Mouse (Mus musculus): Measurements from ENCODE around the gene Rora. TPM values are rescaled to one million over a fixed set of nuclear protein-coding genes. Genes with fewer than 3 reads are reported as not detected.

Gene Rora
- polyA plus RNA-seq, 1 experiment from 2014 or later = 23.2 TPM

GRCm38 (mm10) chr9:69258506-69258905, 604.9 kb downstream of the Rora start:
- Histone ChIP-seq H3K27ac (ENCODE audit: low read depth, low read length) (no peak overlapping the region), H3K4me2 (ENCODE audit: low read depth, low read length) (no peak overlapping the region), H3K4me3 (ENCODE audit: low read depth, low read length) (no peak overlapping the region), H3K9ac (replicated peaks; ENCODE audit: low read depth, low read length) (no peak overlapping the region), H3K36me3 (ENCODE audit: control insufficient read depth, insufficient read depth, low read length) (no peaks in the 10 kb centered on the region), H3K9me3 (ENCODE audit: control insufficient read depth, low read length) (no peaks in the 10 kb centered on the region), H3K27me3 (ENCODE audit: control insufficient read depth, insufficient read depth, low read length) (no peaks in the 10 kb centered on the region), H3K4me1 (ENCODE audit: control insufficient read depth, insufficient read depth, low read length) (no peaks in the 10 kb centered on the region)
- 63% methylated on average over 5 of the region's 5 CpGs for WGBS
- ATAC-seq (ENCODE audit: low read depth) = no peak

DNA sequence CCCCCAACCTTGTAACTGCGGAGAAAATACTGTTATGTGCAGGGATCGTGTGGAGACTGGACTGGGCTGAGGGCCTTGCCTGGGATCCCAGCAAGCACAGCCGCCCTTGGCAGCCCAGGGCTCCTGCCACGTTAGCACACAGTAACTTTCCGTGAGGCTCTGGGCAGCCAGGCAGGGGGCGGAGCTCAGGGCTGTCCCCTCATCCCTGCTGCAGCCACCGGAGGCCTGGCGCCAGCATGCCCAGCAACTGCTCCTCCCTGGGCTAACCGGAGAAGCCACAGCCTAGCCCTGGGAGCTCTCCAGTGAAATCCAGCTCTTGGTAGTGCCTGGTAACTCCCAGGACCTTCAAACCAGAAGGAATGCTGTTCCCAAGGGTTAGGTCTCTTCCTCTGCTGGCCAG, 605.8 kb downstream of the Rora start:
- Histone ChIP-seq H3K4me1 (ENCODE audit: control insufficient read depth, insufficient read depth, low read length) (no peaks in the 10 kb centered on the region), H3K27me3 (ENCODE audit: control insufficient read depth, insufficient read depth, low read length) (no peaks in the 10 kb centered on the region), H3K27ac (ENCODE audit: low read depth, low read length) (no peak overlapping the region), H3K9me3 (ENCODE audit: control insufficient read depth, low read length) (no peaks in the 10 kb centered on the region), H3K4me3 (ENCODE audit: low read depth, low read length) (no peak overlapping the region), H3K36me3 (ENCODE audit: control insufficient read depth, insufficient read depth, low read length) (no peaks in the 10 kb centered on the region), H3K4me2 (ENCODE audit: low read depth, low read length) (no peak overlapping the region), H3K9ac (replicated peaks; ENCODE audit: low read depth, low read length) (0 out of 2 replicates have a peak overlapping the region, but pooled peaks have one; percentile 21)
- peak; percentile 54; the same call in 1 of the 2 replicates for ATAC-seq (ENCODE audit: low read depth)
- WGBS = 10% methylated on average over 9 of the region's 9 CpGs

- Histone ChIP-seq H3K27ac (ENCODE audit: low read depth, low read length) (no peak overlapping the region), H3K27me3 (ENCODE audit: control insufficient read depth, insufficient read depth, low read length) (no peaks in the 10 kb centered on the region), H3K36me3 (ENCODE audit: control insufficient read depth, insufficient read depth, low read length) (no peaks in the 10 kb centered on the region), H3K9ac (replicated peaks; ENCODE audit: low read depth, low read length) (no peak overlapping the region), H3K4me3 (ENCODE audit: low read depth, low read length) (no peak overlapping the region), H3K9me3 (ENCODE audit: control insufficient read depth, low read length) (no peaks in the 10 kb centered on the region), H3K4me2 (ENCODE audit: low read depth, low read length) (no peak overlapping the region), H3K4me1 (ENCODE audit: control insufficient read depth, insufficient read depth, low read length) (no peaks in the 10 kb centered on the region)
- no peak for ATAC-seq (ENCODE audit: low read depth)
- 80% methylated on average over 7 of the region's 7 CpGs for WGBS
Measured at GRCm38 (mm10) chr9:69265151-69265550, 611.6 kb downstream of the Rora start.

- no peaks in the 10 kb centered on the region for H3K36me3 ChIP-seq (ENCODE audit: control insufficient read depth, insufficient read depth, low read length)
- H3K4me3 ChIP-seq (ENCODE audit: low read depth, low read length) = no peak overlapping the region
- H3K9ac ChIP-seq (replicated peaks; ENCODE audit: low read depth, low read length) = no peak overlapping the region
- no peaks in the 10 kb centered on the region for H3K9me3 ChIP-seq (ENCODE audit: control insufficient read depth, low read length)
- WGBS = 62% methylated on average over 8 of the region's 8 CpGs
- no peak for ATAC-seq (ENCODE audit: low read depth)
- no peak overlapping the region for H3K27ac ChIP-seq (ENCODE audit: low read depth, low read length)
- H3K27me3 ChIP-seq (ENCODE audit: control insufficient read depth, insufficient read depth, low read length) = no peaks in the 10 kb centered on the region
- H3K4me1 ChIP-seq (ENCODE audit: control insufficient read depth, insufficient read depth, low read length) = no peaks in the 10 kb centered on the region
- no peak overlapping the region for H3K4me2 ChIP-seq (ENCODE audit: low read depth, low read length)
Measured at GRCm38 (mm10) chr9:69270374-69270773, 616.8 kb downstream of the Rora start.

DNA sequence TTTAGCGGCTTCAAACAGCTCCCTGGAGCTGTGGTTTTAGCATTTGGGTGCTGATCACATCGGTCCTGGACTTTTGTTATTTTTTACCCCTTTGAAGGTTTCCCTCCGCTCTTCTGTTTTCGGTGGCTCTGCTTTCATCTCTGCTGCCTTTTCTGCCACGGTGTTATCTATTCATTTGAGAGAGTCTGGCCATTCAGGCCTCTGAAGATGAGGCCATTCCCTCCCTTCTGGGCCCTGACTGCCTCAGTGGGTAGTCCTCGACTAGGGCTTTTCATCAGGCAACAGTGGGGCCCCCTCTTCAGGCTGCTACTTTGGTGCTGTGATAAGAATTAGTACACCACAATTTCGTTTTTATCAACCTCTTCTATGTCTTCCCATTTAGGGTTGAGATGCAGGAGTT, 617.3 kb downstream of the Rora start:
- Histone ChIP-seq H3K9me3 (ENCODE audit: control insufficient read depth, low read length) (no peaks in the 10 kb centered on the region), H3K27me3 (ENCODE audit: control insufficient read depth, insufficient read depth, low read length) (no peaks in the 10 kb centered on the region), H3K4me1 (ENCODE audit: control insufficient read depth, insufficient read depth, low read length) (no peaks in the 10 kb centered on the region), H3K4me3 (ENCODE audit: low read depth, low read length) (no peak overlapping the region), H3K36me3 (ENCODE audit: control insufficient read depth, insufficient read depth, low read length) (no peaks in the 10 kb centered on the region), H3K4me2 (ENCODE audit: low read depth, low read length) (no peak overlapping the region), H3K27ac (ENCODE audit: low read depth, low read length) (no peak overlapping the region), H3K9ac (replicated peaks; ENCODE audit: low read depth, low read length) (no peak overlapping the region)
- ATAC-seq (ENCODE audit: low read depth) = no peak
- 15% methylated on average over 7 of the region's 7 CpGs for WGBS

DNA sequence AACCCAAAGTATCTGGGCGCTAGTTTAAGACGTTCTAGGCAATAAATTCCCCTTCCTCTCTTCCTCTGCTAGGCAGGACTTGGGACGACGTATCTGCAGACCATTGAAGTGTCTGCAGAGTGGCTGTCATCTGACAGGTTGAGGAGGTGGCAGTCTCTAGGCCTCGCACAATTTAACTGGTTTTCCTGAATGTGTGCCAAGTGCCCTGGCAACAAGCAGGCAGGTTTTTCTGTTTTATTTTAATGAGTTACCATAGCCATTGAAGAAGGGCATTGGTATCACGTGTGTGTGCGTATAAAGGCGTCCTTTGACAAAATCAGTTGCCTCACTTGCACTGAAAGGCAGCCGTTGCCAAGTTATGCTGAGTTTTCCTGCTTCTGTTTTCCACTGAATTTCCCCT, 619.3 kb downstream of the Rora start:
- WGBS = 32% methylated on average over 9 of the region's 9 CpGs
- no peak overlapping the region for H3K27ac ChIP-seq (ENCODE audit: low read depth, low read length)
- ATAC-seq (ENCODE audit: low read depth) = peak; percentile 38; the same call in 1 of the 2 replicates
- no peaks in the 10 kb centered on the region for H3K36me3 ChIP-seq (ENCODE audit: control insufficient read depth, insufficient read depth, low read length)
- no peaks in the 10 kb centered on the region for H3K9me3 ChIP-seq (ENCODE audit: control insufficient read depth, low read length)
- H3K4me2 ChIP-seq (ENCODE audit: low read depth, low read length) = no peak overlapping the region
- H3K9ac ChIP-seq (replicated peaks; ENCODE audit: low read depth, low read length) = no peak overlapping the region
- no peaks in the 10 kb centered on the region for H3K27me3 ChIP-seq (ENCODE audit: control insufficient read depth, insufficient read depth, low read length)
- no peaks in the 10 kb centered on the region for H3K4me1 ChIP-seq (ENCODE audit: control insufficient read depth, insufficient read depth, low read length)
- H3K4me3 ChIP-seq (ENCODE audit: low read depth, low read length) = no peak overlapping the region

GRCm38 (mm10) chr9:69274766-69275485, 621.3 kb downstream of the Rora start:
- no peaks in the 10 kb centered on the region for H3K4me1 ChIP-seq (ENCODE audit: control insufficient read depth, insufficient read depth, low read length)
- 56% methylated on average over 10 of the region's 10 CpGs for WGBS
- ATAC-seq (ENCODE audit: low read depth) = no peak
- H3K27me3 ChIP-seq (ENCODE audit: control insufficient read depth, insufficient read depth, low read length) = no peaks in the 10 kb centered on the region
- H3K4me3 ChIP-seq (ENCODE audit: low read depth, low read length) = no peak overlapping the region
- no peak overlapping the region for H3K4me2 ChIP-seq (ENCODE audit: low read depth, low read length)
- no peak overlapping the region for H3K9ac ChIP-seq (replicated peaks; ENCODE audit: low read depth, low read length)
- no peaks in the 10 kb centered on the region for H3K36me3 ChIP-seq (ENCODE audit: control insufficient read depth, insufficient read depth, low read length)
- H3K27ac ChIP-seq (ENCODE audit: low read depth, low read length) = no peak overlapping the region
- no peaks in the 10 kb centered on the region for H3K9me3 ChIP-seq (ENCODE audit: control insufficient read depth, low read length)

GRCm38 (mm10) chr9:69277256-69277655, 623.7 kb downstream of the Rora start:
- Histone ChIP-seq H3K9me3 (ENCODE audit: control insufficient read depth, low read length) (no peaks in the 10 kb centered on the region), H3K27ac (ENCODE audit: low read depth, low read length) (no peak overlapping the region), H3K9ac (replicated peaks; ENCODE audit: low read depth, low read length) (no peak overlapping the region), H3K4me1 (ENCODE audit: control insufficient read depth, insufficient read depth, low read length) (no peaks in the 10 kb centered on the region), H3K4me2 (ENCODE audit: low read depth, low read length) (no peak overlapping the region), H3K36me3 (ENCODE audit: control insufficient read depth, insufficient read depth, low read length) (no peaks in the 10 kb centered on the region), H3K27me3 (ENCODE audit: control insufficient read depth, insufficient read depth, low read length) (no peaks in the 10 kb centered on the region), H3K4me3 (ENCODE audit: low read depth, low read length) (no peak overlapping the region)
- WGBS = 35% methylated on average over 10 of the region's 10 CpGs
- no peak for ATAC-seq (ENCODE audit: low read depth)

GRCm38 (mm10) chr9:69285011-69285410, 631.4 kb downstream of the Rora start:
- Histone ChIP-seq H3K4me3 (ENCODE audit: low read depth, low read length) (no peak overlapping the region), H3K27me3 (ENCODE audit: control insufficient read depth, insufficient read depth, low read length) (no peaks in the 10 kb centered on the region; the same call in 1 of the 2 replicates), H3K36me3 (ENCODE audit: control insufficient read depth, insufficient read depth, low read length) (no peaks in the 10 kb centered on the region), H3K27ac (ENCODE audit: low read depth, low read length) (no peak overlapping the region), H3K9me3 (ENCODE audit: control insufficient read depth, low read length) (no peaks in the 10 kb centered on the region), H3K4me1 (ENCODE audit: control insufficient read depth, insufficient read depth, low read length) (no peaks in the 10 kb centered on the region), H3K9ac (replicated peaks; ENCODE audit: low read depth, low read length) (no peak overlapping the region), H3K4me2 (ENCODE audit: low read depth, low read length) (no peak overlapping the region)
- WGBS = 93% methylated on average over 3 of the region's 3 CpGs
- no peak for ATAC-seq (ENCODE audit: low read depth)

Measured in neural tube, embryonic 14.5 days (tissue).